Mouse (Mus musculus): ENCODE measurements around the gene Cryzl1.
"Not testable (repeated sequence)": the region's sequence is repeated elsewhere in the genome, so short reads cannot be mapped to it uniquely, and the experiment has no call there.

Gene Cryzl1

DNA sequence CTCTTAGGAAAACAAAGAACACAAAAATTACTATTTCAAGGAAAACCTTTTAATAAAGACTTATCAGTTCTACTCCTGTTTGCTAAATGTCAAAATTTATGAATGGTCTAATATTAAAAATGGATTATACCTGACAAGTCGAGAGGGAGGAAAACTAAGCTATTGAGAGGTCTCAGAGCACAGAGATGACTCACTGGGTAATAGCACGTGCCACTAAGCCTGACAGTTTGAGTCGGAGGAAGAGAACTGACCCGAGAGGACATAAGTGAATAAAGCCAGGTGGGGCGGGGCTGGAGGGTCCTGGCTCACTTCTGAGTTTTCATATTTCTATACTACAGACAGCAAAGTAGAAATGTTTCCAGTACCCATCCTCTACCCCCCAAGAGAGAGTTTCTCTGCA, 42.4 kb downstream of the Cryzl1 start:
- DNase-seq, result no peak

DNA sequence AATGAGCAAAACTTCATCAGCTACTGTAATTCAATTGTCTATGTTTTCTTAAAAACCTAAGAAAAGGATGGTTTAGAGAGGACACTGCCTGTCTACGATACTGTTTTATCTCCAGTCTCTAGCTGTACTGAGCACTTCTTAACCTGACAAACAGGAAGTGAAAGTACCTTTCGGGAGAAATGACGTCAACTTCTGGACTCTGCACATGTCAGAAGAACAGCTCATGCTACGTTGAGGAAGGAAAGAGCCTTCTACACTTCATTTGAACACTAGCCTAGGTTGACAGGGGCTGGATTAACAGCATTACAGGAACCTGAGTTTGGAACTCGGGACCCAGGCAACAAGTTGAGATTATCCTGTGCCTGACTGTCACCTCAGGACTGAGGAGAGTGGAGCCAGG, 43.2 kb downstream of the Cryzl1 start:
- no peak for DNase-seq

DNA sequence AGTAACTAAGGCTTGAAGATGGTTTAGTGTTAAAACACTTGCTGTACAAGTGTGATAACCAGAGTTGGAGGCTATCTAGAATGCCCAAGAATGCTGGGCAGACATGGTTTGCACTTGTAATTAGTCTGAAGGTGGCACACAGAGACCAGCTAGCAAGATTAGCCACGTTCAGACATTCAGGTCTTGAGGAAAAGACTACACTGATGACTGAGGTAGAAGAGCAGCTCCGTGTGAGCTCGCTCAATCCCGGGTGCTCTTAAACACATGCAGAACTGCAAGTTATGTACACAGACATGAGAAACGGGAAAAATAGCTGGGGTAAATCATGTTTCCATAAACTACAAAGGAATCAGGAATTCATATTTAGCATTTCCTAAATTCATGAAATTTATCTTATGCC, 48.1 kb downstream of the Cryzl1 start:
- DNase-seq, result no peak

DNA sequence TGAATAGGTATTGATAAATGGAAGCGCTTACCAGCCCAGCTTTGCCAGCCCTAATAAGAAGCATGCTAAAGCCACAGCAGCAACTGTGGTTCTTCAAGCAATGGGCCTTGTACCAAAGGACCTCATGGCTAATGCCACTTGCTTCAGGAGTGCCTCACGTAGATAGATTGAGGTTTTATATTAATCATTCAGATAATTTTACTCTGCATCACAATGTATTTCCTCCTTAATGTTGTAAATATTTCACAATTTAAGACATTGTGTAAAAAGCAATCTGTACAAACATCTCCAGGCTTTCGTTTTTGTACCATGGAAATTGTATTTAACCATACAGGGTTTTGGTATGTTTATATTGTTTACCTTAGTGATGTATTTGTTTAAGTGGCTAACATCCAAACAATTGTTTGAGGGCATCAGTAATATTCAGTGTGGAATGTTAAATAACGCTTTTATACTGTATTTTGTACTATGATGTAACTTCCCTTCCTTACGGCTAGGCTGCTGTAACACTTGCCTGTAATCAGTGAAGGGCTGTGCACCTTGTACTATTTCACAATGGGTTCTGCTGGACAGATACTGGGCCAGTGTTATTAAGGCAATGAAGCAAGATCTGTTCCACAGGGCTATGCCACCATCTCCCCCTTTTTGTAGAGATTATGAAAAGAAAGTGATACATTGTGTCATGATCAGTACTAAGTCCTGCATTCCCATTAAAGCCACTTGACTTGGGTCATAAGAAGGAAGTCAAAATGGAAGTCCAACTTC, 50.4 kb downstream of the Cryzl1 start:
- DNase-seq, result no peak

DNA sequence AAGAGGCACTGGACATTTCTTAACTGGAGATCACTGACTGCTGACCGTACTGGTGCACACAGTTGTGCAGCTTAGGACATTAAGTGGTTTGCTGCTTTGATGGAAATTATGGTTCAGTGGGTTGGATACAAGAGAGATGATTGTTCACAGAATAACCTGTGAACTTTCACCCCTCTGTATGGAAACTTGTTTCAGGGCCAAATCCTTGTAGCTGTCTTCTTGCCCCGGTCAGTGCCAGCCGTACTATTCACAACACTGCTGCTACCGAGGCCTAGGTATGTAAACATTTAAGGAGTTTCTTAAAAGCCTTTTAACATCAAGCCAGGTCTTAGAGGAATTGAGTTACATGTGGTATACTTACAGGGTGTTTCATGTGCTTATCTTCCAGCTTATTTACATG, 54.3 kb downstream of the Cryzl1 start:
- DNase-seq, result no peak

DNA sequence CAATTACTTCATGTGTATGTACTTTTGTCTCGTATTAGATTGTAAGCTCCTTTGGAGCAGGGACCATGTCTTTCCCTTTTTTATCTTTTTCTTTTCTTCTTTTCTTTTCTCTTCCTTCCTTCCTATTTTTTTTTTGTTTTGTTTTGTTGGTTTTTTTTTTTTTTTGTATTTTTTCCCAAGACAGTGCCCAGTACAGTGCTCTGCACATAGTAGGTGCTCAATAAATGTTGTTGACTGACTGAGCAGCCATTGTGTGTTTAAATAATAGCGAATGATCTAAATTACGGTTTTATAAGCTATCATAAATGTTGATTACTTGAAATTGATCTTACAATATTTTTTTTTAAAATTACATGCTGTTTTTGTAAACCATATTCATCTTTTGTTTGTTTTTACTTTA, 65.0 kb downstream of the Cryzl1 start:
- DNase-seq, result no peak

DNA sequence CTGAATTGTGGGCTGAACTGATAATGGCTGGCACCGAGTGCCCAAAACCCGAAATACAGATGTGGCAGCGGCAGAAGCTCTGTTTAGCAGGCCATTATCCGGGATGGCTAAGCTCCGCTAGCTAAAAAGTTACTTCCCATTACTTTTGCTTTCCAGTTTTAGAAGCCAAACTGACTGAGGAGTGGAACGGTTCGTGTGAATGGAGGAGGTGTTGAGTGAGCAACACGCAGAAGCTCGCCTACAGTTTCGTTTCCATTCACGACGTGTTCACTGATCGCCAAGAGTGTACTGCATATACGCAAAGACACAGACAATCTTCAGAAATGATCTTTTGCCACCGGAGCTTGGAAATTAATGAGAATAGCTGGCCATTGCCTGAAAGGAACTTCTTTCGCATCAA, 66.4 kb downstream of the Cryzl1 start:
- DNase-seq, result no peak

DNA sequence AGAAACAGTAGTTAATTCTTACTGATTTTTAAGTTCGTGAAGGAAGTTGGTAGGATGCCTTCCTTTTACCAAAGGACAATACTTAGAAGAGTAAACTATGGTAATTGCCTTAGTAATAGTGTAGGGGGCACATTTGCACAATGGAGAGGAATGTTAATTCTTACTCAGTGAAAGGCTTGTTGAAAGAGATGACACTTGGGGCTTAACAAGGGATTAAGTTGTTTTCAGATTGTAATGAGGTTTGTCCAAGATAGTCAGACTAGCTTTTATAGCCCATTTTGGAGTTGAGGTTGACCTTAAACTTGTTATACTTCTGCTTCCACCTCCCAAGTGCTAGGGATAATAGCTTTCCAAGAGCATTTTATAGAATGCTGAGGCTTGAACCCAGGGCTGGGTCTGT, 67.4 kb downstream of the Cryzl1 start:
- DNase-seq, result no peak

DNA sequence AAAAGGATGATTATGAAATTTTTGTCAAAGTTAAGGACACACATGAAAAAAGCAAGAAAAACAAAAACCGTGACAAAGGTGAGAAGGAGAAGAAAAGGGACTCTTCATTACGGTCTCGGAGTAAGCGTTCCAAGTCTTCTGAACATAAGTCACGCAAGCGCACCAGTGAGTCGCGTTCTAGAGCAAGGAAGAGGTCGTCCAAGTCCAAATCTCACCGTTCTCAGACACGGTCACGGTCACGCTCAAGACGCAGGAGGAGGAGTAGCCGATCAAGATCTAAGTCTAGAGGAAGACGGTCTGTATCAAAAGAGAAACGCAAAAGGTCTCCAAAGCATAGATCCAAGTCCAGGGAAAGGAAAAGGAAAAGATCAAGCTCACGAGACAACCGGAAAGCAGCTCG, 69.0 kb downstream of the Cryzl1 start:
- DNase-seq, result no peak

DNA sequence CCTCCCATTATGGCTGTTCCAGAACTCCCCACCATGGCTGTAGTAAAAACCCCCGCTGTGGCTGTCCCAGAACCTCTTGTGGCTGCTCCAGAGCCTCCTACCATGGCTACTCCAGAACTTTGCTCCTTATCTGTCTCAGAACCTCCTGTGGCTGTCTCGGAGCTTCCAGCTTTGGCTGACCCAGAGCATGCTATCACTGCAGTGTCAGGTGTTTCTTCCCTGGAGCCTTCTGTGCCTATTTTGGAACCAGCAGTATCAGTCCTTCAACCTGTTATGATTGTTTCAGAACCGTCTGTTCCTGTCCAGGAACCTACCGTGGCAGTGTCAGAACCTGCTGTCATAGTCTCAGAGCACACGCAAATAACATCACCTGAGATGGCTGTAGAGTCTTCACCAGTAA, 70.3 kb downstream of the Cryzl1 start:
- DNase-seq, result no peak

DNA sequence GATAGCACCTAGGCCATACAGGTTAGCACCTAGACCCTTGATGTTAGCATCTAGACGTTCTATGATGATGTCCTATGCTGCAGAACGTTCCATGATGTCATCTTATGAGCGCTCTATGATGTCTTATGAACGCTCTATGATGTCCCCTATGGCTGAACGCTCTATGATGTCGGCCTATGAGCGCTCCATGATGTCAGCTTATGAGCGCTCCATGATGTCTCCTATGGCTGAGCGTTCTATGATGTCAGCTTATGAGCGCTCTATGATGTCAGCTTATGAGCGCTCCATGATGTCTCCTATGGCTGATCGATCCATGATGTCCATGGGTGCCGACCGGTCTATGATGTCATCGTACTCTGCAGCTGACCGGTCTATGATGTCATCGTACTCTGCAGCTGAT, 71.5 kb downstream of the Cryzl1 start:
- no peak for DNase-seq

DNA sequence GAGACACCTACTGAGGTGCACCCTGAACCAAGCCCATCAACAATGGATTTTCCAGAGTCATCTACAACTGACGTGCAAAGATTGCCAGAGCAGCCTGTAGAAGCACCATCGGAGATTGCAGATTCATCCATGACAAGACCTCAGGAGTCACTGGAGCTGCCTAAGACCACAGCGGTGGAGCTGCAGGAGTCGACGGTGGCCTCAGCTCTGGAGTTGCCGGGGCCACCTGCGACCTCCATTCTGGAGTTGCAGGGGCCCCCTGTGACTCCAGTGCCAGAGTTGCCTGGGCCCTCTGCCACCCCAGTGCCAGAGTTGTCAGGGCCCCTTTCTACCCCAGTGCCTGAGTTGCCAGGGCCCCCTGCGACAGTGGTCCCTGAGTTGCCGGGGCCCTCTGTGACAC, 73.5 kb downstream of the Cryzl1 start:
- no peak for DNase-seq

DNA sequence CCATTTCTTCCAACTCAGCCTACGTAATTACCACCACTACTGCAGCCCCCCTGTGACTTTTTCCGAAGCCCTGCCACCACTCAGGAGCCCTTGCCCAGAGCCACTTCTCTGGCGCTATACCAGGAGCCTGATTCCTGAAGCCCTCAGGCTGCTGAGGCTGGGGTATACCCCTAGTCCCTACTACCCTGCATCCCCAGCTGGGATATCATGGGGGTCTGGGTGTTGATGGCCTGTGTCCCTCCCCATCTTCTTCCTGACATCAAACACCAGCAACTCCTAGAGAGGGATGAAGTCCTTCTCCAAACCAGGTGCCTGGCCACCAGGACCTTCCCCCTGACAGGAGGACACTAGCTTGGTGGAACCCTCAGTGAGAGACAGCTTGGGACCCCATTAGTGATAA, 76.6 kb downstream of the Cryzl1 start:
- DNase-seq, result no peak

DNA sequence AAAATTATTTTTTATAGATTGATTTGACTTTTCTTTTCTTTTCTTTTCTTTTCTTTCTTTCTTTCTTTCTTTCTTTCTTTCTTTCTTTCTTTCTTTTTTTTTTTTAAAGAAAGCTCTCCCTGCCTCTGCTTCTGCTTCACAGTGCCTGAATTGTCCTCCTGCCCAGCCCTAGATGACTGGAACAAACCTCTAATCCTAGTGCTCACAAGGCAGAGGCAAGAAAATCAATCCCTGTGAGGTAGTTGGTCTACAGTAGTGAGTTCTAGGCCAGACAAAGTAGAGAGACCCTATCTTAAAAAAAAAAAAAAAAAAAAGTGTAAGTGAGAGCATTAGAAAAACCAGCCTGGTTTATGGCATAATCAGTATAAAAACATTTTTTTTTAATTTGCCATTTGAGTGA, 79.0 kb downstream of the Cryzl1 start:
- no peak for DNase-seq

DNA sequence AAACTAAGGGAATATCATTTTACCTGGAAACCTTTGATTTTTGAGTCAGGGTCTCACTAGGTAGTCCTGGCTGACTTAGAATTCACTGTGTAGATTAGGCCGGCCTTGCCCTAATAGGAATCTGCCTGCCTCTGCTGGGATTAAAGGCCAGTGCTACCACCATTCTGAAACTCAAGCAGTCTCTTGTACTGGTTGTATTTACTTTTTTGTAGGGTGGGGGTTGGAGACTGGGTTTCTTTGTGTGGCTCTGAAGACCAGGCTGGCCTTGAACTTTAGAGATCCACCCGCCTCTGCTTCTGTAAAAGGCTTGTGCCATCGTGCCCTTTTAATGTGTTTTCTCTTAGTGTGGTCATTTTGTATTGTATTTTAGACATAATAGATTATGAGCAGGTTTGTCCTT, 79.5 kb downstream of the Cryzl1 start:
- no peak for DNase-seq

DNA sequence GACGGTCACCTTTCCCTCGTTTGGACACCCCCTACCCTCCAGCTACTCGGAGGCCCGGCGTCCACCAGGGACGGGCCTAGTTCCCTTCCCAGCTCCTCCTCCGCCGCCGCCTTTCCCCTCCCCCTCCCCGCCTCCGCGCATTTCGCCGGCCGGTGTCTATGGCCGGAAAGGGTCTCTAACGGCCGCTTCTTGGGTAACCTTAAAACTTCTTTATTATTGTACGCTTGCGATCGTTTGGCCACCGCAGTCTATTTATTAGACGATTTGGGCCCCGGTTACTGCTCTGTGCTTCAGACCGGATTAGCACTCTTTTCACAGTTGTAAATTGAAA, 80.6 kb downstream of the Cryzl1 start:
- peak; percentile 81 for DNase-seq

DNA sequence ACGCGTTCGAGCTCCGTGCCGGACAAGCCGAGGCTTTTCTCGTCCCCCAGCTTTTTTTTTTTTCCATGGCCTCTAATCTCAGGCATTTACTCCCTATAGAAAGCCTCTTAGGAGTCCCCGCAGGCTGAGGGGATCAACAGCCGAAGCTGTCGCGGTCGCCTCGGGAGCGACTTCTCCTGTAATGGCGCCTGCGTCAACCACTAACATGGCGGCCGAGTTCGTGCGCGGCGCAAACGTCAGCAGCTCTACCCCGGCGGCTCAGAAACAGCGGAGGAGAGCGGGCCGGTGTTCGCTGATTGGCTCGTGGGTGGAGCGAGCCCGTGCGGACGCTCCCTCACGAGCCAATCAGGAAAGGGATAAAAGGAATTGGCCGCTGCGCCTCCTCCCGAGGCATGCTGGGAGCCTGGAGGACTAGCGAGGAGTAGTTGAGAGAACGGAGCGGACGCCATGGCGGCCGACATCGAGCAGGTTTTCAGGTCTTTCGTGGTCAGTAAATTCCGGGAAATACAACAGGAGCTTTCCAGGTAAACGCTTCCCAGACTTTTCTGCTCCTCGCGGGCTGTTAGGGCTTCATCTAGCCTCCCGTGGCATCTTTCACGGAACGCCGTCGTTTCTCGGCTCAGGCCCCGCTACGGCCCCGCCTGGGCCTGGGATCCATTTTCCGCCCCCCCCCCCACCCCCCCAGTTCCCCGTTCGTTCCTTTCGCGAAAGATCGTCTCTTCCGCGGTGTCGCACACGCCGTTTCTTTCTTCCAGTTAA, 81.1 kb downstream of the Cryzl1 start, which contains the start of gene Son:
Gene Son (plus strand): TSS at position 46 of the 759 bp plus-strand sequence.
- DNase-seq, result peak; percentile 99

DNA sequence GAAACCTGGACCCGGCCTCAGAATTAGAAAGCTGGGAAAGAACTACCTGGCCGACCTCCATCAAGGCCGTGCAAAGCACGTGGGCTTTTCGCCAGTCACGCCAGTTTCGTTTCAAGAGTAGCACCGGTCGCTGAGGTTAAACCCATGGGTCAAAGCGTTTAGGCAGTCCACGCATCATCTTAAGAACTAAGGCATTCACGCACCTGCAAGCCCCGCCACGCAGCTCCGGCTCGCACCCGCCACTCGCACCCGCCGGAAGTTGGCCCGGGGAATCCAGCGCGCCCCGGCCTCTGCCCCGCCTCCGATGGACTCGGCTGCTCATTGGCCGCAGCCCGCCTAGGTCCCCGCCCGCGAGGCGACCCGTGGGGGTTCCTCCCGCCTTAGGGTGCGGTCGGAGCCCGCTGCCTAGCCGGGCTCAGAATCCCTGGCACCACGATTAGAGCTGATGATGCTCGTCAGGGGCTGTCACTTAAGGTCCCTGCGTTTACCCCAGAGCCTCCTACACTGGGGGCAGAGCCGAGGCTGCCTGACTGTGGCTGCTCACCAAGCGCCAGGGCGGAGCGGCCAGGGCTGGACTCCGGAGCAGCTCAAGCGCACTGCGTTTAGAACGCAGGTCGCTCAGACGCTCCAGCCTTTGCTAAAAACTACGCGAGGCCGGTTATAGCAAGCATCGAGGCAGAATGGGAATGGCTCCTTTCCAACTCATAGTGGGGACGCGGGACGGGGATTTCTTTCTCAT, 81.9 kb downstream of the Cryzl1 start, which contains the start of gene Gart:
Gene Gart (minus strand): TSS at position 272 of the 739 bp plus-strand sequence.
- DNase-seq, result peak; percentile 94

DNA sequence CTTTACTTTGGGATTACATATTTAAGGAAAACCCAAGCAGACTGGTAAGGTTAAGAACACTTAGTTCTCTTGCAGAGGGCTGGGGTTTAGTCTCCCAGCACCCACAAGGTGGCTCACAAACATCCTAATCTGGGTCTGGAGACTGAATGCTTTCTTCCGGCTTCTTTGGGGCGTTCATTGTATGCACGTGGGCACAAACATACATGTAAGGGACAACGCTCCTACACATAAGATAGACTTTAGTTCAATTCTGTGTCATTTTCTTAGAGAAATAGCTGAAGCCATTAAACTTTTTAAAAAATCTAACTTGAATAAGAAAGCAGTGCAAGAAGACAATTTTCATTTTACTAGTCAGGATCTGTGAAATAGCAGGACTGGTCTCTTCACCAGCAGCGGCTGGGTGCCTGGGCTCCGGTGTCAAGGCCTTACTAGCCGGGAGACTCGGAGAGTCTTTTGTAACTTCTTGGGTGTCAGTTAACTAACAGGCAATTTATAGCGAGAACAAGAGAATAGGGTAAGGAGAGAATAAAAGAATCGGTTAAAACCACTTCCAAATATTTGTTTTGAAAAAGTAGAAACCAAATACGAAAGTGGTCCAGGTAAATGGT, 82.7 kb downstream of the Cryzl1 start:
- DNase-seq, result peak; percentile 24

DNA sequence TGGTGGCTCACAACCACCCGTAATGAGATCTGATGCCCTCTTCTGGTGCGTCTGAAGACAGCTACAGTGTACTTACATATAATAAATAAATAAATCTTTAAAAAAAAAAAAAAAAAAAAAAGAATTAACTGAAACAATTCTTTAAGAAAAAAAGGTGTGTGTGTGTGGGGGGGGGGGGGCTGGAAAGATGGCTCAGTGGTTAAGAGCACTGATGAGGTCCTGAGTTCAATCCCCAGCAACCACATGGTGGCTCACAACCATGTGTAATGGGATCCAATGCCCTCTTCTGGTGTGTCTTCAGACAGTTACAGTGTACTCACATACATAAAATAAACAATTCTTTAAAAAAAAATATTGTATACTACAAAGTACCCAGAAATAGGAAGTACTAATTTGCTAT, 83.4 kb downstream of the Cryzl1 start:
- not testable (repeated sequence) for DNase-seq

DNA sequence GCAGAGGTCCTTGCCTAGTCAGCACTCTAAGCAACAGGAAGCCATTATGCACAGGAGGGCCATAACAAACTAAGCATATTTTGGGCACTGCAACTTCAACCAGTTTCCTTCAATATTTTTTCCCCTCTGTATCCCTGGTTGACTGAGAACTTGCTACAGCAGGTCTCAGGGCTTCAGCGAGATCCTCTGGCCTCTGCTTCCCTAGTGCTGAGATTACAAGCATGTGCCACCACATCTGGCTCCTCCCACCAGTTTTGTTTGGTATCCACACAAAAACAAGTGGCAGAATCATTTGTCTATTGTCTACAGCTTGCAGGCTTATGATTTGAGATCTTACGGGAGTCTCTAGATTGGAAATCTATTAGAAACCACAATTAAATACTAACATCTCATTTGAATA, 83.9 kb downstream of the Cryzl1 start:
- no peak for DNase-seq

DNA sequence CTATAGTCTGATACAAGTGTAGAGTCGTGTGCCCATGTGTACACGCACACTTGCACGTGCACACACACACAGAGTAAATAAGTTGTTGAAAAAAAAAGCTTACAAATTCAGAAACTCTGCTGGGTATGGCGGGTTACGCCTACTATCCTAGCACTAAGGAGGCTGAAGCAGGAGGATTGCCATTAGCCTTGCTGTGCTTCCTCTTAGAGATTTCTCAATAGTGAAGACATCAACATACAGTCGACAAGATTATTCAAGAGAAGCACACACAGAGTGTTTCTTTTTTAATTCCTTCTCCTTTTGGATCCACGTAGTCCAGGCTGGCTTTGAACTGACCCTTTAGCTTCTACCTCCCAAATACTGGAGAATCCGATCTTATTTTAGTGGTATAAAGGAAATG, 88.6 kb downstream of the Cryzl1 start:
- DNase-seq, result no peak

DNA sequence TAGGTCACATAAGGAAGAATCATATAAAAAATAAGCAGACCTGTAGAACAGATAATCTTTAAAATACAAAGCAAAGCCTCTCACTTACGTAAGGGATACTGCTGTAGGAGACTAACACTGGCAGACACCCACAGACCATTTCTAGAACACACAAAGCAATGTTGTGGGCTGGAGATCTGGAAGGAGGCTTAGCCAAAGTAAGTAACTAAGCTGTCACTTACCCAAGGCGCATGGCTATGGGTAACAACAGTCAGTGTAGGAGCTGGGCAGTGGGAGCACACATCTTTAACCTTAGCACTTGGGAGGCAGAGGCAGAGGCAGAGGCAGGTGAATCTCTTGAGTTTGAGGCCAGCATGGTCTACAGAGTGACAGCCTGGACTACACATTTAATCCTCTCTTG, 89.1 kb downstream of the Cryzl1 start:
- no peak for DNase-seq

Measured in retina, postnatal 1 day (tissue).